Mouse (Mus musculus) C2C12 (cell line): Measurements from ENCODE around the gene Csf3r. TPM values are rescaled to one million over a fixed set of nuclear protein-coding genes. Genes with fewer than 3 reads are reported as not detected.

Experiments used
- H3K27me3 ChIP-seq: one replicate; pipeline ENCODE4 v1.6.1; 2011; ENCODE audit not compliant: control insufficient read depth, insufficient read depth, insufficient read length
- H3K36me3 ChIP-seq: one replicate; pipeline ENCODE4 v1.6.1; 2011; ENCODE audit not compliant: control insufficient read depth, insufficient read depth
- H3K4me3 ChIP-seq: one replicate; pipeline ENCODE4 v1.5.1; 2011; ENCODE audit warnings: mild to moderate bottlenecking, control low read depth; ENCODE audit not compliant: poor library complexity, insufficient read depth, severe bottlenecking
- H3K79me2 ChIP-seq: one replicate; pipeline ENCODE4 v1.6.1; 2011; ENCODE audit not compliant: control insufficient read depth, insufficient read depth
- H3K79me3 ChIP-seq: one replicate; pipeline ENCODE4 v1.6.1; 2011; ENCODE audit warnings: low read depth, control low read depth
- H3ac ChIP-seq: one replicate; pipeline ENCODE3; 2011; ENCODE audit warnings: low read depth; ENCODE audit not compliant: control insufficient read depth, insufficient read length
- CEBPB ChIP-seq: IDR thresholded peaks from one replicate; pipeline ENCODE4 v1.6.1; 2011; ENCODE audit warnings: low read depth, mild to moderate bottlenecking, control low read depth, moderate library complexity
- CTCF ChIP-seq: IDR thresholded peaks from one replicate; pipeline ENCODE4 v1.5.1; 2011; ENCODE audit not compliant: control insufficient read depth, insufficient read depth, insufficient read length
- FOSL1 ChIP-seq: IDR thresholded peaks from one replicate; pipeline ENCODE4 v1.8.0; 2011; ENCODE audit warnings: mild to moderate bottlenecking, low read length; ENCODE audit not compliant: poor library complexity, insufficient read depth, severe bottlenecking
- MAX ChIP-seq: IDR thresholded peaks from one replicate; pipeline ENCODE4 v1.6.1; 2011; ENCODE audit warnings: mild to moderate bottlenecking, control low read depth
- MYOD1 ChIP-seq: IDR thresholded peaks from one replicate; pipeline ENCODE4 v1.6.1; 2011; ENCODE audit warnings: low read depth; ENCODE audit not compliant: control insufficient read depth, insufficient read length
- MYOG ChIP-seq: IDR thresholded peaks from one replicate; pipeline ENCODE4 v1.6.1; 2011; ENCODE audit not compliant: control insufficient read depth, insufficient read length; ENCODE audit errors: extremely low read depth
- USF1 ChIP-seq: IDR thresholded peaks from one replicate; pipeline ENCODE4 v1.6.1; 2011; ENCODE audit warnings: low read depth, mild to moderate bottlenecking, control low read depth, moderate library complexity
- polyA plus RNA-seq: library from polyadenylated mRNA; unstranded; fragments of >200 nt; fragmentation: generic; extraction: Trizol; gene quantifications from one replicate; pipeline ENCODE4 v1.2.1, GENCODE M21; 2012; ENCODE audit warnings: missing spikeins

Gene Csf3r
- polyA plus RNA-seq, 1 experiment: not detected

GRCm38 (mm10) chr4:126017676-126018332 is 6.5 kb upstream of the Csf3r start:
- H3K27me3 ChIP-seq: peaks cover 48% of the 10 kb centered on the region
- TF ChIP-seq CTCF (no peak), MAX (no peak), MYOD1 (no peak), USF1 (no peak), MYOG (no peak), FOSL1 (no peak), CEBPB (no peak)
- no peaks in the 10 kb centered on the region for H3K79me3 ChIP-seq
- no peaks in the 10 kb centered on the region for H3K36me3 ChIP-seq
- H3K4me3 ChIP-seq: no peak overlapping the region
- no peaks in the 10 kb centered on the region for H3K79me2 ChIP-seq
- H3ac ChIP-seq: no peak overlapping the region

- Histone ChIP-seq H3ac (no peak overlapping the region), H3K27me3 (peaks cover 42% of the 10 kb centered on the region), H3K36me3 (no peaks in the 10 kb centered on the region), H3K79me2 (no peaks in the 10 kb centered on the region), H3K4me3 (no peak overlapping the region), H3K79me3 (no peaks in the 10 kb centered on the region)
- TF ChIP-seq MYOG: no peak
- TF ChIP-seq MYOD1: no peak
- no peak for TF ChIP-seq FOSL1
- no peak for TF ChIP-seq MAX
- no peak for TF ChIP-seq USF1
These were observed 5.3 kb upstream of the Csf3r start for GRCm38 (mm10) chr4:126018966-126019538.

GRCm38 (mm10) chr4:126025801-126026200 is 1.5 kb downstream of the Csf3r start:
- H3ac ChIP-seq: no peak overlapping the region
- H3K36me3 ChIP-seq: no peaks in the 10 kb centered on the region
- no peaks in the 10 kb centered on the region for H3K79me3 ChIP-seq
- TF ChIP-seq CTCF: no peak
- TF ChIP-seq MYOD1: no peak
- TF ChIP-seq USF1: no peak
- TF ChIP-seq FOSL1: no peak
- TF ChIP-seq MAX: no peak
- no peak for TF ChIP-seq CEBPB
- TF ChIP-seq MYOG: no peak
- peaks cover 52% of the 10 kb centered on the region for H3K27me3 ChIP-seq
- no peak overlapping the region for H3K4me3 ChIP-seq
- no peaks in the 10 kb centered on the region for H3K79me2 ChIP-seq

GRCm38 (mm10) chr4:126027980-126028379 is 3.6 kb downstream of the Csf3r start:
- Histone ChIP-seq H3K36me3 (no peaks in the 10 kb centered on the region), H3K4me3 (no peak overlapping the region), H3ac (no peak overlapping the region), H3K27me3 (peaks cover 57% of the 10 kb centered on the region), H3K79me3 (no peaks in the 10 kb centered on the region), H3K79me2 (no peaks in the 10 kb centered on the region)
- TF ChIP-seq CEBPB: no peak
- TF ChIP-seq CTCF: no peak
- TF ChIP-seq MYOG: no peak
- TF ChIP-seq MYOD1: no peak
- TF ChIP-seq USF1: no peak
- no peak for TF ChIP-seq MAX
- TF ChIP-seq FOSL1: no peak

- H3ac ChIP-seq: no peak overlapping the region
- peaks cover 56% of the 10 kb centered on the region for H3K27me3 ChIP-seq
- TF ChIP-seq MYOD1: no peak
- no peak for TF ChIP-seq FOSL1
- TF ChIP-seq MAX: no peak
- no peak for TF ChIP-seq CTCF
- TF ChIP-seq USF1: no peak
- TF ChIP-seq MYOG: no peak
- TF ChIP-seq CEBPB: no peak
- H3K4me3 ChIP-seq: no peak overlapping the region
- H3K36me3 ChIP-seq: no peaks in the 10 kb centered on the region
- no peaks in the 10 kb centered on the region for H3K79me2 ChIP-seq
- no peaks in the 10 kb centered on the region for H3K79me3 ChIP-seq
These were observed 4.7 kb downstream of the Csf3r start for GRCm38 (mm10) chr4:126029042-126029441.

GRCm38 (mm10) chr4:126030705-126031104 is 6.4 kb downstream of the Csf3r start:
- no peak overlapping the region for H3ac ChIP-seq
- H3K4me3 ChIP-seq: no peak overlapping the region
- H3K79me3 ChIP-seq: no peaks in the 10 kb centered on the region
- H3K27me3 ChIP-seq: peaks cover 39% of the 10 kb centered on the region
- H3K36me3 ChIP-seq: no peaks in the 10 kb centered on the region
- no peaks in the 10 kb centered on the region for H3K79me2 ChIP-seq
- TF ChIP-seq MYOG (no peak), CTCF (no peak), USF1 (no peak), MAX (no peak), FOSL1 (no peak), CEBPB (no peak), MYOD1 (no peak)
